Mouse (Mus musculus): ENCODE measurements at regions not wholly inside any gene's neighbourhood (a gene's known extent, or its start where the extent isn't known, plus 50 kb on each side); places are given as distances from the start of the nearest gene placed in this dataset.
"Not testable (repeated sequence)": the region's sequence is repeated elsewhere in the genome, so short reads cannot be mapped to it uniquely, and the experiment has no call there.

DNA sequence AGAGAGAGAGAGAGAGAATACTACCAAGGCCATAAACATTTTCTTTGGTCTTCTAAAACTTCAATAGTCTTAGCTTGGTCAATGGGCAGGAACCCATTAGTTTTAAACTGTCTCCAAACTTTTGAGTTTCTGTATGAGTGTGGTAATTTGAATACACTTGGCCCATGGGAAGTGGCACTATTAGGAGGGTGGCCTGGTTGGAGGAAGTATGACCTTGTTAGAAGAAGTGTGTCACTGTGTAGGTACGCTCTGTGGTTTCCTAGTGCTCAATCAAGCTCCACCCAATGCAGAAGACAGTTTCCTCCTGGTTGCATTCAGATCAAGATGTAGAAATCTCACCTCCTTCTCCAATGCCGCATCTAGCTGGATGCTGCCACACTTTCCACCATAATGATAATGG lies 94.5 kb upstream of the Ipo5 start:
- TF ChIP-seq CTCF (IDR thresholded peaks at IDR 0.05; ENCODE audit: low read depth), result no peak
- Histone ChIP-seq H3K27me3 (ENCODE audit: insufficient read depth, low read length) (no peaks in the 10 kb centered on the region), H3K9ac (no peak overlapping the region), H3K27ac (ENCODE audit: low read depth) (no peak overlapping the region), H3K4me3 (ENCODE audit: low read depth, low read length) (no peak overlapping the region), H3K4me2 (no peak overlapping the region), H3K9me3 (ENCODE audit: low read depth, low read length) (no peaks in the 10 kb centered on the region), H3K36me3 (ENCODE audit: insufficient read depth) (no peaks in the 10 kb centered on the region), H3K4me1 (ENCODE audit: insufficient read depth) (no peaks in the 10 kb centered on the region)
- DNase-seq, result no peak
- no peak for ATAC-seq (ENCODE audit: insufficient read depth)
- WGBS, result 92% methylated on average over 2 of the region's 2 CpGs

DNA sequence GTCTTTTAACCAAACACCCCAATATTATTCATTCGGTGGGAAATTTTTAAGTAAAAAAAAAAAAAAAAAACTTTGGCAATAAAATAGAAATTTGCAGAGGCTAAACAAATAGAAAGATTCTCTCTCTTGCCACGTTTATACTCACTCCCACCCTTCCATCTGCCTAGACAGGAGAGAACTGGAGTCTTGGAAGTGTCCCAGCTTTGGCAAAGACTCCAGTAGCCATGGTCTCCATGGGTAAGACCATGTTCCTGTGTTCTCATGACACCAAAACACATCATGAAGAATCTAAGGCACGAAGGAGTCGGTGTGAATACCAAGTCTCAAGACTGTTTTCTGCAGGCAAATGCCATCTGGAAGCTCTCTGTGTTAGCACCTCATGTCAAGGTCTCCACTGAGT lies 84.8 kb upstream of the Ipo5 start:
- Histone ChIP-seq H3K9ac (no peak overlapping the region), H3K27ac (ENCODE audit: low read depth) (no peak overlapping the region), H3K4me2 (no peak overlapping the region), H3K36me3 (ENCODE audit: insufficient read depth) (no peaks in the 10 kb centered on the region), H3K9me3 (ENCODE audit: low read depth, low read length) (no peaks in the 10 kb centered on the region), H3K4me1 (ENCODE audit: insufficient read depth) (no peaks in the 10 kb centered on the region), H3K4me3 (ENCODE audit: low read depth, low read length) (no peak overlapping the region), H3K27me3 (ENCODE audit: insufficient read depth, low read length) (no peaks in the 10 kb centered on the region)
- ATAC-seq (ENCODE audit: insufficient read depth) (no peak), DNase-seq (no peak)
- TF ChIP-seq CTCF (IDR thresholded peaks at IDR 0.05; ENCODE audit: low read depth), result no peak
- 66% methylated on average over 4 of the region's 4 CpGs for WGBS

DNA sequence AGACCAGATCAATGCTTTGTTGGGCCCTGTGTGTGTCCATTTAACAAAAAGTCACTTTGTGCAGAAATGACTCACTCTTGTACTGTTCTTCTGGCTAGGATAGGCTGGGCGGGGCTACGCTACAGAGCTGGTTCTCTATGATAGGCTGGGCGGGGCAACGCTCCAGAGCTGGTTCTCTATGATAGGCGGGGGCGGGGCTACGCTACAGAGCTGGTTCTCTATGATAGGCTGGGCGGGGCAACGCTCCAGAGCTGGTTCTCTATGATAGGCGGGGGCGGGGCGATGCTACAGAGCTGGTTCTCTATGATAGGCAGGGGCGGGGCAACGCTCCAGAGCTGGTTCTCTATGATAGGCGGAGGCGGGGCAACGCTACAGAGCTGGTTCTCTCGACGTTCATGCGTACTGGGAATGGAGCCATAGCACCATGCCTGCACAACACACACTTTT lies 80.6 kb upstream of the Ipo5 start:
- 21% methylated on average over 20 of the region's 20 CpGs for WGBS
- peak; percentile 43; the same call in 1 of the 2 replicates for ATAC-seq (ENCODE audit: insufficient read depth)
- DNase-seq, result peak; percentile 77

DNA sequence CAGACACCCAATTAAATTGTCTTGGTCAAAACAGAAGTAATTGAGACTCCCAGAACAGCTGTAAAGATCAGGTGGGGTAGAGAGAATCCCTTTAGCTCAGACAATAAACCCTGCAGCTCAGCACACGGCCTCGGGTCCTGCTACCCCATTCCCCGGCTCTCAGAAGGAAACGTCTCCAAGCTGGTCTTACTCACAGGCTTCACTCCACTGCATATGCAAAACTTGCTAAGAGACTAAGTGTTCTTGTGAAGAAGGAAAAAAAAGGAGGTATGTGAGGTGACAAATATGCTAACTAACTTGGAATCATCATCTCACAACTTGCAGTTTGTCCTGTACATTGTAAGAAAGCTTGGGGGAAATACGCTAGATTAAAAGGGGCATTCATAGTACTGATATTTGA lies 79.6 kb upstream of the Ipo5 start:
- WGBS, result 57% methylated on average over 5 of the region's 5 CpGs
- Histone ChIP-seq H3K4me1 (ENCODE audit: insufficient read depth) (peaks cover 4% of the 10 kb centered on the region; the same call in 1 of the 2 replicates), H3K9me3 (ENCODE audit: low read depth, low read length) (no peaks in the 10 kb centered on the region), H3K27me3 (ENCODE audit: insufficient read depth, low read length) (no peaks in the 10 kb centered on the region), H3K36me3 (ENCODE audit: insufficient read depth) (no peaks in the 10 kb centered on the region), H3K9ac (no peak overlapping the region), H3K4me3 (ENCODE audit: low read depth, low read length) (no peak overlapping the region), H3K4me2 (peak overlapping the region; percentile 55; the same call in 1 of the 2 replicates), H3K27ac (ENCODE audit: low read depth) (no peak overlapping the region; the same call in 1 of the 2 replicates)
- ATAC-seq (ENCODE audit: insufficient read depth), result 0 out of 2 replicates have a peak, but pooled peaks have one; percentile 6
- TF ChIP-seq CTCF (IDR thresholded peaks at IDR 0.05; ENCODE audit: low read depth), result no peak
- DNase-seq, result peak; percentile 17

More for the DNA sequence above, 80.6 kb upstream of the Ipo5 start:
- not testable (repeated sequence) for H3K4me2 ChIP-seq; H3K4me3 ChIP-seq (ENCODE audit: low read depth, low read length); H3K9me3 ChIP-seq (ENCODE audit: low read depth, low read length); H3K9ac ChIP-seq; H3K36me3 ChIP-seq (ENCODE audit: insufficient read depth); H3K27me3 ChIP-seq (ENCODE audit: insufficient read depth, low read length); H3K4me1 ChIP-seq (ENCODE audit: insufficient read depth); H3K27ac ChIP-seq (ENCODE audit: low read depth)

DNA sequence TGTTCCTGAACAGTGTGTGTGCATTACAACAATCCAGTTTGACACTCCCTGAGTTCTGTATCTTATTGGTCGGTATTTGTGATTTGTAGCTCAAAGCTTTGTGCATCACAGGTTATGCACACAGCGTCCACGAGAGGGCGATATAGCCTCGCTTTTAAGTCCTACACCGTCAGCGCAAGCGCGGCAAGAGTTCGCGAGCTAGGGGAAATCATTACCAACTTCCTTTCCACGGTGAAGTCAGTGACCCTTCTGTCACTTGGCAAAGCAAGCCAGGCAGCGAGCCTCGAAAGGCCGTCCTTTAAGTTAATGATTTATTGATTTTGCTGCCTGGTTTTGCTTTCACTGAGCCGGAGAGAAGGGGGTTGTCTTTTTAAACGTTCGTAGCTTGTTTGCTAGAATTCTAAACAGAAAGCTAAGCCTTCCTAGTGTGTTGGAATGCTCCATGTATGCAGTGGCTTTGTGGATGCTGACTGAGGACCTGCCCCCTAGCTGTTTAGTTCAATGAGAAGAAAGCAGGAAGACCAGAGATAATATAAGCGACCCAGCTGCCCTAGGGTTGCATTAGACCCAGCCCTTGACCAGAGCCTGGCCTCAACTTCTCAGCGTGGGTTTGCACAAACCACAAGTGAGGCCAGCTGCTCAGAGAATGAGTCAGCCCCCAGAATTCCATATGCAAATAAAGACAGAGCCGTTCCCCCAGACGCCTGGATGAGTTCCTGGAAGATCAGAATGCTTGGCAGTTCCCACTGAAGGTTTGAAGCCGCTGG lies 79.0 kb upstream of the Ipo5 start:
- no peaks in the 10 kb centered on the region for H3K27me3 ChIP-seq (ENCODE audit: insufficient read depth, low read length)
- H3K9ac ChIP-seq, result peak overlapping the region; percentile 3
- TF ChIP-seq CTCF (IDR thresholded peaks at IDR 0.05; ENCODE audit: low read depth), result peak; percentile 98
- H3K4me1 ChIP-seq (ENCODE audit: insufficient read depth), result peaks cover 4% of the 10 kb centered on the region; the same call in 1 of the 2 replicates
- DNase-seq (peak; percentile 99), ATAC-seq (ENCODE audit: insufficient read depth) (peak; percentile 86)
- peak overlapping the region; percentile 13 for H3K4me3 ChIP-seq (ENCODE audit: low read depth, low read length)
- H3K27ac ChIP-seq (ENCODE audit: low read depth), result peak overlapping the region; percentile 86
- no peaks in the 10 kb centered on the region for H3K9me3 ChIP-seq (ENCODE audit: low read depth, low read length)
- H3K4me2 ChIP-seq, result peak overlapping the region; percentile 55
- H3K36me3 ChIP-seq (ENCODE audit: insufficient read depth), result no peaks in the 10 kb centered on the region
- 2% methylated on average over 23 of the region's 23 CpGs for WGBS

DNA sequence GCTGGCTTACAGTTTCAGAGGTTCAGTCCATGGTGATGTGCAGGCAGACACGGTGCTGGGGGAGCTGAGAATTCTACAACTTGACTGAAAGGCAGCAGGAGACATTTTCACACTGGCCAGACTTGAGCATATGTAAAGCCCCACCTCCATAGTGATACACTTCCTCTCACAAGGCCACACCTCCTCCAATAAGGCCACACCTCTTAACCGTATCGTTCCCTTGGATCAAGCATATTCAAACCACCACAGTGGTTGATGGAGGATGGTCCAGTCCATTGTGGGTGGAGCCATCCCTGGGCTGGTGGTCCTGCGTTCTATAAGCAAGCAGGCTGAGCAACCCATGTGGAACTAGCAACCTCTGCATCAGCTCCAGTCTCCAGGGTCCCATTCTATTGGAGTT lies 76.2 kb upstream of the Ipo5 start:
- ATAC-seq (ENCODE audit: insufficient read depth) (no peak), DNase-seq (no peak)
- H3K9me3 ChIP-seq (ENCODE audit: low read depth, low read length), result no peaks in the 10 kb centered on the region
- no peak overlapping the region for H3K4me3 ChIP-seq (ENCODE audit: low read depth, low read length)
- peaks cover 4% of the 10 kb centered on the region; the same call in 1 of the 2 replicates for H3K4me1 ChIP-seq (ENCODE audit: insufficient read depth)
- H3K27ac ChIP-seq (ENCODE audit: low read depth), result no peak overlapping the region
- H3K27me3 ChIP-seq (ENCODE audit: insufficient read depth, low read length), result no peaks in the 10 kb centered on the region
- TF ChIP-seq CTCF (IDR thresholded peaks at IDR 0.05; ENCODE audit: low read depth), result no peak
- H3K36me3 ChIP-seq (ENCODE audit: insufficient read depth), result no peaks in the 10 kb centered on the region
- H3K4me2 ChIP-seq, result no peak overlapping the region
- 75% methylated on average over 4 of the region's 4 CpGs for WGBS
- H3K9ac ChIP-seq, result no peak overlapping the region

DNA sequence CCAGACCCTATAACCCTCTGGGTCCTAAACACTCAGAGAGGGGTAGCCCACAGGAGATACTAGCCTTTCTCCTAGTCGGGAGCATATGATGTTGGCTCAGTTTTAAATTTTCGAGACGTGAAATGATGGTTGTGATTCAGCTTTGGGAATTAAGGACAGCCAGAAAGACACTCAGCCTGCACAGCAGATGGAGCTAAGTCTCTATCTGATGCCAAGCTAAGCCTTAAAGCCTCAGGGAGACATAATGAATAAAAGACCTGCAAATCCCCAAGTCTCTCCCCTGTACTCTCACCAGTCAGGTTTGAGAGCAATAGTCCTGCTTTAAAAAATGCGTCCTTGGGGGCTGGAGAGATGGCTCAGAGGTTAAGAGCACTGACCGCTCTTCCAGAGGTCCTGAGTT lies 75.3 kb upstream of the Ipo5 start:
- WGBS, result 61% methylated on average over 5 of the region's 5 CpGs
- DNase-seq, result peak; percentile 51
- ATAC-seq (ENCODE audit: insufficient read depth), result no peak
- Histone ChIP-seq H3K9me3 (ENCODE audit: low read depth, low read length) (no peaks in the 10 kb centered on the region), H3K27me3 (ENCODE audit: insufficient read depth, low read length) (no peaks in the 10 kb centered on the region), H3K4me2 (no peak overlapping the region), H3K4me3 (ENCODE audit: low read depth, low read length) (no peak overlapping the region), H3K36me3 (ENCODE audit: insufficient read depth) (no peaks in the 10 kb centered on the region), H3K4me1 (ENCODE audit: insufficient read depth) (peaks cover 4% of the 10 kb centered on the region; the same call in 1 of the 2 replicates), H3K9ac (no peak overlapping the region), H3K27ac (ENCODE audit: low read depth) (no peak overlapping the region)
- TF ChIP-seq CTCF (IDR thresholded peaks at IDR 0.05; ENCODE audit: low read depth), result peak; percentile 42
